Mouse (Mus musculus) liver, embryonic 16.5 days (tissue): Measurements from ENCODE around the gene Map3k20. TPM values are rescaled to one million over a fixed set of nuclear protein-coding genes. Genes with fewer than 3 reads are reported as not detected.

ENCODE experiments used
- ATAC-seq: fragments of 200-750 bp; cut with Nextera tagmentation; 2 replicates; pipeline ENCODE4 v1.8.0; 2017; ENCODE audit warnings: low read depth, mild to moderate bottlenecking, moderate number of reproducible peaks, moderate library complexity
- H3K27ac ChIP-seq: fragments of 300-500 bp; sonication (generic); 2 replicates; pipeline ENCODE4 v1.5.1; 2014; ENCODE audit warnings: mild to moderate bottlenecking, low read length
- H3K27me3 ChIP-seq: fragments of 300-500 bp; sonication (generic); 2 replicates; pipeline ENCODE4 v1.6.1; 2014; ENCODE audit warnings: low read depth, low read length, mixed read lengths; ENCODE audit not compliant: control insufficient read depth, insufficient read depth
- H3K36me3 ChIP-seq: fragments of 300-500 bp; sonication (generic); 2 replicates; pipeline ENCODE4 v1.6.1; 2014; ENCODE audit warnings: mild to moderate bottlenecking; ENCODE audit not compliant: control insufficient read depth, insufficient read depth
- H3K4me1 ChIP-seq: fragments of 300-500 bp; sonication (generic); 2 replicates; pipeline ENCODE4 v1.6.1; 2014; ENCODE audit warnings: low read depth, low read length, mixed read lengths; ENCODE audit not compliant: control insufficient read depth
- H3K4me2 ChIP-seq: fragments of 300-500 bp; sonication (generic); 2 replicates; pipeline ENCODE4 v1.6.1; 2014; ENCODE audit warnings: low read depth, low read length, mixed read lengths
- H3K4me3 ChIP-seq: fragments of 300-500 bp; sonication (generic); 2 replicates; pipeline ENCODE4 v1.5.1; 2014; ENCODE audit warnings: low read depth, mild to moderate bottlenecking, low read length
- H3K9ac ChIP-seq: fragments of 300-500 bp; sonication (generic); 2 replicates; pipeline ENCODE4 v1.6.1; 2014; ENCODE audit warnings: low read depth, low read length
- H3K9me3 ChIP-seq: fragments of 300-500 bp; sonication (generic); replicated peaks from 2 replicates; pipeline ENCODE4 v1.6.1; 2016; ENCODE audit warnings: low read length; ENCODE audit not compliant: control insufficient read depth
- WGBS: fragments of 180-500 bp; shearing (Covaris S2); extraction: QIAGEN DNeasy Blood & Tissue Kit; methylation state at CpG from one replicate; pipeline ENCODE4 v1.1.7; 2014; ENCODE audit not compliant: insufficient replicate concordance; 5-methylcytosine and 5-hydroxymethylcytosine counted together
- polyA plus RNA-seq: library from polyadenylated mRNA; unstranded; fragments of >200 nt; fragmentation: Nextera tagmentation; extraction: Ambion mirVana; gene quantifications from 2 replicates; pipeline ENCODE4 v1.2.1, GENCODE M21; 2015

Gene Map3k20
- polyA plus RNA-seq, 1 experiment from 2014 or later: 7.3 TPM

DNA sequence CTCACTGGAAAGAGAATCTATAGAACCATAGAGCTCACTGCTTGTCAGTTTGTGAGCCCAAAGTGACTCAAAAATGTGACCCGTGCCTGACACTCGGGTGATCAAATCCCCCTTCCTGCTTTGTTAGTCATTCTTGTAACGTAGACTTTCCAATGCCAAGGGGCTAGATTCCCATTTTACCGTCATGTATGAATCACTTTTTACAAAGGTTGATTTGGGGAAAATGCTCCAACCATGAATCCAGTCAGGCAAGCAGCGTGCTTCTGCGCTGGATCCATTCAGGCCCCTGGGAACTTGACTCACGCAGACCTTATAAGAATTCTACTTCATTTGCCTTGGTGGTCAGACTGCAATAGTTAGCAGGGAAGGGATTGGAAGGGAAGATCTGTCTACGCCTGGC, 66.3 kb downstream of the Map3k20 start:
- 80% methylated on average over 8 of the region's 8 CpGs for WGBS
- no peak overlapping the region for H3K4me3 ChIP-seq
- H3K27me3 ChIP-seq: no peaks in the 10 kb centered on the region
- no peak overlapping the region for H3K4me2 ChIP-seq
- H3K9me3 ChIP-seq: no peaks in the 10 kb centered on the region
- no peaks in the 10 kb centered on the region for H3K36me3 ChIP-seq
- H3K9ac ChIP-seq: no peak overlapping the region
- H3K4me1 ChIP-seq: no peaks in the 10 kb centered on the region
- H3K27ac ChIP-seq: no peak overlapping the region
- ATAC-seq: no peak

GRCm38 (mm10) chr2:72352756-72353155, 67.3 kb downstream of the Map3k20 start:
- no peaks in the 10 kb centered on the region for H3K9me3 ChIP-seq
- H3K9ac ChIP-seq: no peak overlapping the region
- no peaks in the 10 kb centered on the region for H3K4me1 ChIP-seq
- ATAC-seq: no peak
- no peak overlapping the region for H3K4me3 ChIP-seq
- no peaks in the 10 kb centered on the region for H3K27me3 ChIP-seq
- no peaks in the 10 kb centered on the region for H3K36me3 ChIP-seq
- H3K4me2 ChIP-seq: no peak overlapping the region
- H3K27ac ChIP-seq: no peak overlapping the region

GRCm38 (mm10) chr2:72356471-72356870, 71.0 kb downstream of the Map3k20 start:
- Histone ChIP-seq H3K4me2 (no peak overlapping the region), H3K36me3 (no peaks in the 10 kb centered on the region), H3K4me1 (no peaks in the 10 kb centered on the region), H3K9ac (no peak overlapping the region), H3K27me3 (no peaks in the 10 kb centered on the region), H3K4me3 (no peak overlapping the region), H3K9me3 (no peaks in the 10 kb centered on the region), H3K27ac (no peak overlapping the region)
- WGBS: 84% methylated on average over 10 of the region's 10 CpGs
- ATAC-seq: no peak

DNA sequence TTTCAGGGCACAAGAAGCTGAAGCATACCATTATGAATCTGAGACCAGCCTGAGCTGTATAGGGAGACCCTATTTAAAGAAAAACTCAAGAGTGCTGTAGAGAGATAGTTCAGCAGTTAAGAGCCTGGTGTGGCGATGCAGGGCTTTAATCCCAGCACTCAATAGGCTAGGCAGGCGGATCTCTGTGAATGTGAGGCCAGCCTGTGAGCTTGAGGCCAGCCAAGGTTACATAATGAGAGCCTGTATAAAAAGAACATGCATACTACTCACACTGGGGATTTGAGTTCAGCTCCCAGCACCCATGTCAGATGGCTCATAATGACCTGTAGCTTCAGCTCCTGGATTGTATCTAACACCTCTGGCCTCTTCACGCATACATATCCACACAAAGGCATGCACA, 76.1 kb downstream of the Map3k20 start:
- Histone ChIP-seq H3K4me2 (no peak overlapping the region), H3K9ac (no peak overlapping the region), H3K36me3 (no peaks in the 10 kb centered on the region), H3K9me3 (no peaks in the 10 kb centered on the region), H3K4me3 (no peak overlapping the region), H3K4me1 (no peaks in the 10 kb centered on the region), H3K27me3 (no peaks in the 10 kb centered on the region), H3K27ac (no peak overlapping the region)
- 80% methylated on average over 3 of the region's 3 CpGs for WGBS
- ATAC-seq: no peak

DNA sequence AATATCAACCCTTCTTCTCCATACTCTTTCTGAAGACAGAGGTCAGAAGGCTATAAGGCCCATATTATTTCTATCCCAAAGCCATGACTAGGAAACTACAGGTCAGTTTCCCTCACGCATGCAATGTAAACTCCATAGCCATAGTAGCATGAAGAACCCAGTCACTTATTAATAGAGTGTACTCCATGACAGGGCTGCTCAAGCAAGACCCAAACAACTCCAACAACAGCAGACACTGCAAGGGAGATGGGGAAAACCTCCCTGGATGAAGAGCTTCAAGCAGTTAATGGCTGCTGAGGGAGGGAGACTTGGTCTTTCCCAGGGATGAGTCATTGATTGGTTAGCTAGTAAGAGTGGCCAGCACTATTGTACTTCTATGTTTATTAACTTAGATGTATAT, 78.0 kb downstream of the Map3k20 start:
- 74% methylated on average over 1 of the region's 1 CpGs for WGBS
- Histone ChIP-seq H3K9ac (no peak overlapping the region), H3K27ac (no peak overlapping the region), H3K9me3 (no peaks in the 10 kb centered on the region), H3K4me1 (no peaks in the 10 kb centered on the region), H3K27me3 (no peaks in the 10 kb centered on the region), H3K4me2 (no peak overlapping the region), H3K4me3 (no peak overlapping the region), H3K36me3 (no peaks in the 10 kb centered on the region)
- no peak for ATAC-seq

DNA sequence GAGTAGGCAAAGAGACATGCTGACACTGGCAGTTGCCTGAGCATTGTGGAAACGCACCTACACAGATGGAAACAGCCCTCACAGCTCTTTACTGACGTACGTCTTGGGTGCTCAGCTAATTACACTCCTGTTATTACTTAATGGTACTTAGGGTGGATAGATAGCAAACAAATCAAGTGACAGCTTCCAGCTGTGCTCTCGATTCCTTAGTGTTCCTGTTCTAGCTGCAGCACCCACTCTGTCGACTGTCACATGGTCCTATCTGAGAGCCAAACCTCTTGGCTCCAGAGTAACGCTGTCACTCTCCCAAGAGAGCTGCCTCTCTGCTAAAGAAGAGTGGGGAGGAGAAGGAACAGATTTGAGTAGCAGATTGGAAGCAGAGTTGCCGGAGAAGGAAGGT, 80.5 kb downstream of the Map3k20 start:
- no peaks in the 10 kb centered on the region for H3K36me3 ChIP-seq
- no peak for ATAC-seq
- H3K27ac ChIP-seq: no peak overlapping the region
- H3K9me3 ChIP-seq: no peaks in the 10 kb centered on the region
- H3K9ac ChIP-seq: no peak overlapping the region
- no peak overlapping the region for H3K4me2 ChIP-seq
- peaks cover 3% of the 10 kb centered on the region for H3K4me1 ChIP-seq
- no peaks in the 10 kb centered on the region for H3K27me3 ChIP-seq
- 65% methylated on average over 7 of the region's 7 CpGs for WGBS
- no peak overlapping the region for H3K4me3 ChIP-seq

- no peak for ATAC-seq
- Histone ChIP-seq H3K9me3 (no peaks in the 10 kb centered on the region), H3K4me3 (no peak overlapping the region), H3K9ac (no peak overlapping the region), H3K27me3 (no peaks in the 10 kb centered on the region), H3K36me3 (peaks cover under 1% of the 10 kb centered on the region; the same call in 1 of the 2 replicates), H3K4me1 (peaks cover 3% of the 10 kb centered on the region), H3K27ac (no peak overlapping the region), H3K4me2 (no peak overlapping the region)
- 47% methylated on average over 5 of the region's 5 CpGs for WGBS
Observed at GRCm38 (mm10) chr2:72366503-72366902, 81.1 kb downstream of the Map3k20 start.

- 81% methylated on average over 5 of the region's 5 CpGs for WGBS
- H3K9ac ChIP-seq: no peak overlapping the region
- no peak for ATAC-seq
- H3K9me3 ChIP-seq: no peaks in the 10 kb centered on the region
- no peak overlapping the region for H3K27ac ChIP-seq
- no peaks in the 10 kb centered on the region for H3K27me3 ChIP-seq
- H3K4me3 ChIP-seq: no peak overlapping the region
- H3K4me1 ChIP-seq: peaks cover 3% of the 10 kb centered on the region
- peaks cover 5% of the 10 kb centered on the region for H3K36me3 ChIP-seq
- H3K4me2 ChIP-seq: no peak overlapping the region
Observed at GRCm38 (mm10) chr2:72367850-72368249, 82.4 kb downstream of the Map3k20 start.

DNA sequence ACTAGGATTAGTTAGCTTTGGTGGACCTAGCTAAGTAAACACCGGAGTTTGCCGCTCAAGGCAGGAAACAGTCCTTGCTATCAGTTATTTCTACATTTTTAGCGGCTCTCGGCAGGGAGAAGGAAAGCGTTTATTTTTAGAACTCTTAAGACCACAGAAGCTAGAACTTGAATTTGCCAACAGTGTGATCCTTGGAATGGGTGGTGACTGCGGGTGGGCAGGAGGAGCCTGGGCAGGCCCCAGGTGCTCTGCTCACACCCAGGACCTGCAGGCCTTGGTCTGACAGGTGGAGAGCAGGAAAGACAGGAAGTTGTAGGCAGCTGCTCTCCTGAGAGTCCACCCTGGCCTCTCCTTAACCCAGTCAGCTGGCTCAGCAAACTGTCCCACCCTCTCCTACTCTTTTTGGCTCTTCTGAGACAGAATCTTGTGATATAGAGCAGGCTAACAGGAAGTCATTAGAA, 83.7 kb downstream of the Map3k20 start:
- WGBS: 14% methylated on average over 6 of the region's 6 CpGs
- Histone ChIP-seq H3K9ac (no peak overlapping the region), H3K36me3 (peaks cover 5% of the 10 kb centered on the region), H3K4me2 (no peak overlapping the region), H3K27me3 (no peaks in the 10 kb centered on the region), H3K9me3 (no peaks in the 10 kb centered on the region), H3K27ac (0 out of 2 replicates have a peak overlapping the region, but pooled peaks have one; percentile 55), H3K4me1 (peaks cover 3% of the 10 kb centered on the region), H3K4me3 (no peak overlapping the region)
- no peak for ATAC-seq
